Mouse (Mus musculus): ENCODE results near the gene Mrps16. TPM values are rescaled to one million over a fixed set of nuclear protein-coding genes. Genes with fewer than 3 reads are reported as not detected.

Mrps16 gene
- 20.6 and 27.5 TPM in 2 replicates for polyA plus RNA-seq (2012; ENCODE audit: low replicate concordance)

DNA sequence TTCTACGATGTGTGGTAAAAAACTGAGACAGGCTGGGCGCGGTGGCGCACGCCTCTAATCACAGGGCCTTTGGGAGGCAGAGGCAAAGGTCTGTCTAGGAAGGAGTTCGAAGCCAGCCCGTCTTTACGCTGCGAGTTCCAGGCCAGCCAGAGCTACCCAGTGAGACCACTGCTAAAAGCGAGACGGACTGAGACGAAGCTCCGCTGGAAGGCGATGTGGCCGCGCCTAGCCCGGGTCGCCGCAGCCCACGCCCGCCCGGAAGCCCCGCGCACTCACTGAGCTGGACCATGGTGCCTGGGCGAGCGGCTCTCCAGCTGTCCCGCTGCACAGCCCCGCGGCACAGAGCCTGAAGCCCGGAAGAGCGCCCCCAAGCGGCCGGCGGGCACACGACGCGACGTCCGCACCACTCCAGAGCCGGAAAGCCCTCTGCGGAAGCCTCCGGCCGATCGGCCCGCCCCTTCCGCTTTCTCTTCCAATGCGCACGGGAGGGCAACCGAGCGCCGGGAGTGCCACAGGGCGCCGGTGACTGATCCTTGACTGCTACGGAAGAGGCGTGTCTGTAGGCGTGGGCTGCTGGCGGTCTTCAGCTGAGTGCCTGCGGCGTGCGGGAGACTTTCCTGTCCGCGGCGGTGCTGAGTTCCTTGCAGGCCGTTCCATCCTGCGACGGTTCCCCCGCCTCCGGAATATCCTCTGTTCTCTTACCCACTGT is at the start of gene Mrps16:
Gene Mrps16, minus strand, starts transcription at position 430 of the 709 bp plus-strand sequence.

GRCm38 (mm10) chr14:20388441-20389129 is 4.8 kb downstream of the Mrps16 start, which contains the start of gene Dnajc9:
TSS of gene Dnajc9 (minus strand) at chr14:20388910.

DNA sequence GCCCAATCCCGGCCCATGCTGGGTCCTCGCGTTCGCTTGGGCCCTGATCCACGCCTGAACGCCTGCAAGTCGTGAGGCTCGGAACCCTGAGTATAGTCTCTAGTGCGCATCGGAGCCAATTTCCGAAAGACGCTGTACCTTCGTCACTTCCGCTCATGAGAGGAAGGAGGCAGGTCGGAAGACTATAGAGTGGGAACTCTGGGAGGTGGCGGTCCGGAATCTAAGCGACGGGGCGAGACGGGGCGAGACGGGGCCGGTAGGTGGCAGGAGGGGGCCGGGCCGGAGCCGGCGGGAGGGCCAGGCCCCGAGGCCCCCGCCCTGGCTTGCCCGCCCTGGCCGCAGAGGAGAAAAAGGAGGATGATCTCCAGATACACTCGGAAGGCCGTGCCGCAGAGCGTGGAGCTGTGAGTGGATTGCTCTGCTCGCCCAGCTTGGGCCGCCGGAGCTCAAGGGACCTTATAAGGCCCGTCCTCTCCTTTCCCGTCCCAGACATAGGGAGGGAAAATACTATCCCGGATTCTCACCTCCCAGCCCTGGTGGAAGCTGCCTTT is 45.4 kb downstream of the Mrps16 start, which contains the start of the genes Ecd and Fam149b:
Gene Ecd, minus strand, starts transcription at position 131 of the 551 bp plus-strand sequence.
Gene Fam149b, plus strand, starts transcription at position 172 of the 551 bp plus-strand sequence.

Other genes starting within 250 kb of the Mrps16 start
- 10.8 and 18.9 TPM in 2 replicates for gene Kcnk5, start 211.8 kb downstream of the Mrps16 start, polyA plus RNA-seq (2012; ENCODE audit: low replicate concordance)
- gene Kcnk16, start 124.4 kb downstream of the Mrps16 start, polyA plus RNA-seq (2012; ENCODE audit: low replicate concordance) = not detected in 2 replicates
- gene Nudt13, start 98.9 kb downstream of the Mrps16 start, polyA plus RNA-seq (2012; ENCODE audit: low replicate concordance) = 0.42 and 2.9 TPM in 2 replicates
- gene Ecd, start 45.5 kb downstream of the Mrps16 start, polyA plus RNA-seq (2012; ENCODE audit: low replicate concordance) = 21.0 and 28.1 TPM in 2 replicates
- 11.2 and 17.6 TPM in 2 replicates for gene Fam149b, start 45.5 kb downstream of the Mrps16 start, polyA plus RNA-seq (2012; ENCODE audit: low replicate concordance)
- 72.0 and 133 TPM in 2 replicates for gene Dnajc9, start 4.7 kb downstream of the Mrps16 start, polyA plus RNA-seq (2012; ENCODE audit: low replicate concordance)
- gene Cfap70, start 58.6 kb upstream of the Mrps16 start, polyA plus RNA-seq (2012; ENCODE audit: low replicate concordance) = not detected in 2 replicates
- 44.4 and 101 TPM in 2 replicates for gene Anxa7, start 86.5 kb upstream of the Mrps16 start, polyA plus RNA-seq (2012; ENCODE audit: low replicate concordance)
- gene Mss51, start 103.3 kb upstream of the Mrps16 start, polyA plus RNA-seq (2012; ENCODE audit: low replicate concordance) = not detected in 2 replicates
- 4.2 and 8.2 TPM in 2 replicates for gene Ppp3cb, start 152.9 kb upstream of the Mrps16 start, polyA plus RNA-seq (2012; ENCODE audit: low replicate concordance)
- gene Usp54, start 247.4 kb upstream of the Mrps16 start, polyA plus RNA-seq (2012; ENCODE audit: low replicate concordance) = 0.27 and 0.85 TPM in 2 replicates